Comparison of ENCODE assay signal across 12 mouse cellular contexts in the genomic region with DNA sequence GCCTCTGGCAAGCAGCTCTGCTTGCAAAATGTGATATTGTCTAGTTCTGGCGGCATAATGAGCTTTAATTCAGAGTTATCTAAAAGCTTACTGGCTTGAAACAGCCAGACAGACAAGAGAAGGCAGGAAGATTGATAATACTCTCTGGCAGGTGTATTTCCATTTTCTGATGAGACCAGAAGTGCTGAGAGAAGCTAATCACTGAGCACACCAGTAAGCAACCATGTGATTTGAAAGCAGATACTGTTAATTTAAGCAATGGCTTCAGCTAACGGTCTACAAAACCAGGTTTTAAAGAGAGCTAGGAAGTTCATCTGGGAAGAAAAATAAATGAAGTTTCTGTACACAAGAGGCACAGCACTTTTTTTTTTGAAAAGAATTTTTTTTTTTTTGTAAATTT.
"Had no signal": no experiment of that assay in that cellular context is flagged by ENCODE, and none has a peak within 500 bp of the region (broad histone marks: within the 10 kb centered on the region; RNA-seq: fewer than 3 reads in every experiment).

No protein-coding gene starts in this region.

- H3K27me3 ChIP-seq: limb, embryonic 13.5 days; neural tube, embryonic 12.5 days; stomach, embryonic 15.5 days had no signal

- H3K27ac ChIP-seq: kidney, postnatal 0 days; limb, embryonic 13.5 days; liver, embryonic 14.5 days; neural tube, embryonic 12.5 days; stomach, embryonic 15.5 days had no signal

- H3K9me3 ChIP-seq: limb, embryonic 13.5 days; neural tube, embryonic 12.5 days; stomach, embryonic 15.5 days had no signal

- H3K36me3 ChIP-seq: limb, embryonic 13.5 days; neural tube, embryonic 12.5 days; stomach, embryonic 15.5 days had no signal

- H3K9ac ChIP-seq: limb, embryonic 13.5 days; liver, embryonic 14.5 days; neural tube, embryonic 12.5 days; stomach, embryonic 15.5 days had no signal

- H3K4me2 ChIP-seq: limb, embryonic 13.5 days; neural tube, embryonic 12.5 days; stomach, embryonic 15.5 days had no signal

- H3K4me1 ChIP-seq: limb, embryonic 13.5 days; neural tube, embryonic 12.5 days; stomach, embryonic 15.5 days had no signal

- H3K4me3 ChIP-seq: limb, embryonic 13.5 days; neural tube, embryonic 12.5 days; stomach, embryonic 15.5 days had no signal

- DNase-seq: kidney, adult 9 months; kidney, postnatal 36 days; left cerebral cortex, postnatal 4 days; lung, adult 18-20 months; right cerebral cortex, postnatal 14 days; thymus, adult 2 months; thymus, postnatal 36 days had no signal
